Mouse (Mus musculus): ENCODE measurements at regions not wholly inside any gene's neighbourhood (a gene's known extent, or its start where the extent isn't known, plus 50 kb on each side); places are given as distances from the start of the nearest gene placed in this dataset.
"Not testable (repeated sequence)": the region's sequence is repeated elsewhere in the genome, so short reads cannot be mapped to it uniquely, and the experiment has no call there.

GRCm38 (mm10) chr14:66494518-66494923 lies 485.5 kb upstream of the Gulo start:
- Histone ChIP-seq H3K4me2 (ENCODE audit: low read depth) (peak overlapping the region; percentile 18), H3K4me3 (ENCODE audit: low read depth, low read length) (no peak overlapping the region), H3K4me1 (ENCODE audit: insufficient read depth) (peaks cover 22% of the 10 kb centered on the region), H3K27ac (ENCODE audit: low read depth, low read length) (peak overlapping the region; percentile 89), H3K27me3 (ENCODE audit: insufficient read depth, low read length) (no peaks in the 10 kb centered on the region), H3K36me3 (ENCODE audit: insufficient read depth) (no peaks in the 10 kb centered on the region), H3K9me3 (ENCODE audit: low read length) (no peaks in the 10 kb centered on the region), H3K9ac (peak overlapping the region; percentile 44)
- peak; percentile 89 for DNase-seq
- peak; percentile 100 for ATAC-seq
- TF ChIP-seq CTCF (IDR thresholded peaks at IDR 0.05; ENCODE audit: low read depth), result no peak
- WGBS, result 2% methylated on average over 5 of the region's 5 CpGs

DNA sequence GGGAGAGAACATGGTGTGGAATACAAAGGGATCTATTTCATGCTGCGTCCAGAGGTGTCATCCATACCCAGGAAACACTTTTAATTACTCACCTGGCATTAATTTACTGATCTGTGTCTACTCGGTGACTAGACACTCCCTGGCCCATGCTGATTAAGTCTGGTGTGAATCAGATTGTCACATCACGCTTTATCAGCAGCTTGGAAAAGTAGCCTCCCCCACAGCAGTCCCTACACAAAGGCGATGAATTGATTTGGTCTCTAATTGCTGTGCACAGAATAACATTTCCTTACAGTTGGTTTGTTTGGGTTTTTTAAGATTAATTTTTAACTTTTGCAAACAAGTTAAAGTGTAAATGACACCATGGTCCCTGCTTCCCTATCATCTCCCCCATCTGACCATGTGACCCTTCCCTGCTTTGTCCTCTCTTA lies 484.7 kb upstream of the Gulo start:
- no peaks in the 10 kb centered on the region for H3K36me3 ChIP-seq (ENCODE audit: insufficient read depth)
- ATAC-seq (no peak), DNase-seq (peak; percentile 34)
- peak overlapping the region; percentile 89 for H3K27ac ChIP-seq (ENCODE audit: low read depth, low read length)
- H3K9ac ChIP-seq, result peak overlapping the region; percentile 25; the same call in 1 of the 2 replicates
- H3K4me2 ChIP-seq (ENCODE audit: low read depth), result no peak overlapping the region
- peaks cover 22% of the 10 kb centered on the region for H3K4me1 ChIP-seq (ENCODE audit: insufficient read depth)
- H3K27me3 ChIP-seq (ENCODE audit: insufficient read depth, low read length), result no peaks in the 10 kb centered on the region
- 6% methylated on average over 4 of the region's 4 CpGs for WGBS
- H3K4me3 ChIP-seq (ENCODE audit: low read depth, low read length), result no peak overlapping the region
- no peak for TF ChIP-seq CTCF (IDR thresholded peaks at IDR 0.05; ENCODE audit: low read depth)
- no peaks in the 10 kb centered on the region for H3K9me3 ChIP-seq (ENCODE audit: low read length)

- H3K4me2 ChIP-seq (ENCODE audit: low read depth); DNase-seq; H3K9me3 ChIP-seq (ENCODE audit: low read length); H3K4me1 ChIP-seq (ENCODE audit: insufficient read depth); H3K36me3 ChIP-seq (ENCODE audit: insufficient read depth); H3K9ac ChIP-seq; ATAC-seq; H3K4me3 ChIP-seq (ENCODE audit: low read depth, low read length); H3K27ac ChIP-seq (ENCODE audit: low read depth, low read length); H3K27me3 ChIP-seq (ENCODE audit: insufficient read depth, low read length): not testable (repeated sequence)
- whole genome bisulfite sequencing, result 79% methylated on average over 1 of the region's 1 CpGs
Measured at GRCm38 (mm10) chr14:66484751-66485150, 475.7 kb upstream of the Gulo start.

DNA sequence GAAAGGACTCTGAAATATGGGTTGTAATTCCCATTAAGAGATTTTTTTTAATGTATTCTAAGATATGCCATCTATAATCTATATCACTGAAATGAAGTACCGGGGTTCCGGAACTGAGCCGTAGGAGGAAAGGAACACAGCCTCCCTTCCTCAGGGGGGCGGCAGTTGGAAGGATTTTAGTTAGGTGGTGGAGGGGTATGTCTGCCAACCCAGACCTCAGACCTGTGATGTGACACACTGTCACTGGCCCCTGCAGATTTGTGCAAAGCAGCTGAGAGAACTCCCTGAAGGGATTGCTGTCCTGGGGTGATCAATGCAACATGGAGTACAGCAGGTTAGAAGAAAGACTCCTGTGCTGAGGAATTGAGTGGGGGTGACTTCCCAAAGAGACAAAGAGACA lies 470.2 kb upstream of the Gulo start:
- no peak overlapping the region for H3K27ac ChIP-seq (ENCODE audit: low read depth, low read length)
- WGBS, result 86% methylated on average over 4 of the region's 4 CpGs
- no peak overlapping the region for H3K4me2 ChIP-seq (ENCODE audit: low read depth)
- H3K36me3 ChIP-seq (ENCODE audit: insufficient read depth), result no peaks in the 10 kb centered on the region
- H3K4me3 ChIP-seq (ENCODE audit: low read depth, low read length), result no peak overlapping the region
- no peaks in the 10 kb centered on the region for H3K9me3 ChIP-seq (ENCODE audit: low read length)
- 0 out of 2 replicates have a peak, but pooled peaks cover 5% of the 10 kb centered on the region for H3K4me1 ChIP-seq (ENCODE audit: insufficient read depth)
- H3K9ac ChIP-seq, result no peak overlapping the region
- H3K27me3 ChIP-seq (ENCODE audit: insufficient read depth, low read length), result no peaks in the 10 kb centered on the region
- TF ChIP-seq CTCF (IDR thresholded peaks at IDR 0.05; ENCODE audit: low read depth), result no peak
- no peak for DNase-seq
- no peak for ATAC-seq

DNA sequence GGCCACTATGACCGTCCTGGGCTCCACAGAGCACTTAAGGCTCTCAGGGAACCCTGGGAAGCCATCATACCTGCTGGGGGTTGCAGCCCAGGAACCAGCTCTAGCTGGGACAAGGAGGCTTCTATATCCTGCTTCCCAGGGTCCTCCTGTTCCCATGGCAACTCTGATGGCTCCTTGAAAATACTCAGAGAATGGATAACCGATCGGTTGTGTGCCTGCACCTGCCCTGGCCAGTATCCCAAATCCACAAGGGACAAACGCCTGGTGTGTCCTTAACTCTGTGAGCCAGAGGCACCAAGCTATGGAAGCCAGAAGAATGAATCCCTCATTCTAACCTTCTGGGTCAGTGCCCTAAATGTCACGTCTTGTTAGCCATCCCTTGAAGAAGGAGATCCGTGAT lies 469.6 kb upstream of the Gulo start:
- Histone ChIP-seq H3K27me3 (ENCODE audit: insufficient read depth, low read length) (no peaks in the 10 kb centered on the region), H3K9me3 (ENCODE audit: low read length) (no peaks in the 10 kb centered on the region), H3K27ac (ENCODE audit: low read depth, low read length) (no peak overlapping the region), H3K9ac (no peak overlapping the region), H3K4me1 (ENCODE audit: insufficient read depth) (0 out of 2 replicates have a peak, but pooled peaks cover 5% of the 10 kb centered on the region), H3K4me2 (ENCODE audit: low read depth) (no peak overlapping the region), H3K4me3 (ENCODE audit: low read depth, low read length) (no peak overlapping the region), H3K36me3 (ENCODE audit: insufficient read depth) (no peaks in the 10 kb centered on the region)
- DNase-seq (peak; percentile 16), ATAC-seq (peak; percentile 59)
- TF ChIP-seq CTCF (IDR thresholded peaks at IDR 0.05; ENCODE audit: low read depth), result no peak
- 26% methylated on average over 6 of the region's 6 CpGs for WGBS

DNA sequence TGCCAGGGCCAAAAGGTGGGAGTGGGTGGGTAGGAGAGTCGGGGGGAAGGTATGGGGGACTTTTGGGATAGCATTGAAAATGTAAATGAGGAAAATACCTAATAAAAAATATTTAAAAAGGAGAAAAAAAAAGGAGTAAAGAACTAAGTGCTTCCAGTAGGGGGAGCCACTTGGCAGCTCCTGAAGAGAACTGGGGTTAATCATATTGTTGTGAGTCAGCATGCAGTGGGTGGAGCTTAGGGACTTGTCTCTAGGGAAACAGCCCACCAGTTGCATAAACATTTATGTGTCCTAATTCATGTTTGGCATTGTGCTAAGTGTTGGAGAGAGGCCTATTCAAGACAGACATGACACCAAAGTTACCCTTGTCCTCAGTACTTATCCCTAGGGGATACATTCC lies 466.0 kb upstream of the Gulo start:
- Histone ChIP-seq H3K36me3 (ENCODE audit: insufficient read depth) (no peaks in the 10 kb centered on the region), H3K27me3 (ENCODE audit: insufficient read depth, low read length) (no peaks in the 10 kb centered on the region), H3K4me2 (ENCODE audit: low read depth) (no peak overlapping the region), H3K4me1 (ENCODE audit: insufficient read depth) (0 out of 2 replicates have a peak, but pooled peaks cover 5% of the 10 kb centered on the region), H3K9ac (no peak overlapping the region), H3K27ac (ENCODE audit: low read depth, low read length) (no peak overlapping the region), H3K9me3 (ENCODE audit: low read length) (no peaks in the 10 kb centered on the region), H3K4me3 (ENCODE audit: low read depth, low read length) (no peak overlapping the region)
- no peak for DNase-seq
- no peak for ATAC-seq
- WGBS, result 70% methylated on average over 1 of the region's 1 CpGs
- TF ChIP-seq CTCF (IDR thresholded peaks at IDR 0.05; ENCODE audit: low read depth), result no peak

- Histone ChIP-seq H3K36me3 (ENCODE audit: insufficient read depth) (no peaks in the 10 kb centered on the region), H3K9me3 (ENCODE audit: low read length) (no peaks in the 10 kb centered on the region), H3K9ac (no peak overlapping the region), H3K27me3 (ENCODE audit: insufficient read depth, low read length) (no peaks in the 10 kb centered on the region), H3K4me1 (ENCODE audit: insufficient read depth) (0 out of 2 replicates have a peak, but pooled peaks cover 5% of the 10 kb centered on the region), H3K4me3 (ENCODE audit: low read depth, low read length) (no peak overlapping the region), H3K27ac (ENCODE audit: low read depth, low read length) (no peak overlapping the region), H3K4me2 (ENCODE audit: low read depth) (no peak overlapping the region)
- DNase-seq (no peak), ATAC-seq (no peak)
- no peak for TF ChIP-seq CTCF (IDR thresholded peaks at IDR 0.05; ENCODE audit: low read depth)
- 25% methylated on average over 1 of the region's 1 CpGs for whole genome bisulfite sequencing
Measured at GRCm38 (mm10) chr14:66473251-66473550, 464.2 kb upstream of the Gulo start.

Measured in forebrain, postnatal 0 days (tissue).